Mouse (Mus musculus) ES-E14 (cell line): Measurements from ENCODE around the gene Snapc2.

ENCODE experiments used
- HCFC1 ChIP-seq: IDR thresholded peaks from 2 replicates; pipeline ENCODE4 v1.6.1; 2012; ENCODE audit warnings: low read length, inconsistent platforms, borderline replicate concordance; ENCODE audit not compliant: insufficient read depth
- MAFK ChIP-seq: IDR thresholded peaks from 2 replicates; pipeline ENCODE4 v1.6.1; 2014; ENCODE audit warnings: mild to moderate bottlenecking, low read depth, low read length, inconsistent platforms; ENCODE audit not compliant: insufficient read depth
- ZC3H11A ChIP-seq: IDR thresholded peaks from 2 replicates; pipeline ENCODE4 v1.6.1; 2012; ENCODE audit warnings: low read depth, mild to moderate bottlenecking, inconsistent platforms, low read length, borderline replicate concordance

DNA sequence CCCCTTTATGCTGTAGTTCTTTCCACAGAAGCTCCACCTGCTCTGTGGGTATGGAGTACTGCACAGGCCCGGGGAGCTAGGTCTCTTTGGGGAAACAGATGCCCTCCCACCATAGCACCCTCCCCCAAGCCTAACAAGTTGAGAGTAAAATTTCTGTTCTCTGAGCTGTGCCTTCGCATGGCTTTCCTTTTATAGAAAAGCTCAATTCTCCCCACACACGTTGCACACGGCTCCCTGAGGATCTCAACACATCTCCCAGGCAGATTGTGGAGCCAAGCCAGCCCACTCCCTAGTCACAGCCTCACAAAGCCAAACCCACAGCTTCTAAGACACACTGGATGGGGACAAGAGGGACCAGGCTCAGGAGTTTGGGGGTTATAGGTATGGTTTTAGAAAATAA, 4.0 kb downstream of the Snapc2 start:
- TF ChIP-seq ZC3H11A (no peak), HCFC1 (no peak), MAFK (no peak)
